Mouse (Mus musculus) spleen, postnatal 10 days (tissue): ENCODE results near the gene Fam169b.

Experiments used
- DNase-seq, 2 experiments: peaks; one replicate each; pipeline ENCODE4 v3.0.0; 2021 to 2022; ENCODE audit warnings: low spot score in 2 of 2

The Fam169b gene

DNA sequence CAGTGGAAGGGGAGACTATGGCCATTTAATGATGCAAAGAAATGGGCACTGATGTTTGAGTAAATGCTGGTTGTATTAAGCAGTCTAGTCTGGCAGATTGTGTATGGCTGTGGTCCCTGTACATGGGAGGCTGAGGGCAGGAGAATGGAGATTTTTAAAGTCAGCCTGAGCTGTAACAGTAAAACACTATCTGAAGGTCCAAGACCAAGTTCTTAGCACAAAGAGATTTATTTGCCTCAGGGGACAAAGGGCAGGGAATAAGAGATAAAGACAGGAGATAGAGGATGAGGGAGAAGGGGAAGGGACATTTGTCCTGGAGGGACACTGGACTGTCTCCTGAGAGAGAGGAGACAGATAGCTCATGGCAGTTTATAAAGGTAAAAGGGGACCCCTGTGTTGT lies at the start of gene Fam169b:
Gene Fam169b (plus strand): TSS at position 325 of the 400 bp plus-strand sequence.
- no peak for DNase-seq

DNA sequence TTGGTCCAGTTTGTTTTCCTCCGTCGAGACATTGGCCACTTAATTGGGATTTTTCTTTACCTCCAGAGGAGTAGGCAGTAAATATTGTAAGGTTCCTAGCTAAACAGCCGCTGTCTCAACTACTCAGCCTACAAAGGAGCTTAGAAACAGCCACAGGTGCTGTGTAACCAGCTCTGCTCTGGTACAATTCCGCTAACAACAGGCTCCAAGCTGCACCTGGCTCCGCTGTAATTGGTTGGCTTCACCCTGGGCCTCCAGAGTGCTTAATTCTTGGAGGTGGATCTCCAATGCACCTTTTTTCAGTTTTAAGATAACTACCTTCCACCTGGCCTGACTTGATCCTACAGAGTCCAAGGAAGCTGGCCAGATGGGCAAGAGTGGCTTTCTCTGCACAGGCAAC lies 49.6 kb upstream of the Fam169b start:
- no peak for DNase-seq

DNA sequence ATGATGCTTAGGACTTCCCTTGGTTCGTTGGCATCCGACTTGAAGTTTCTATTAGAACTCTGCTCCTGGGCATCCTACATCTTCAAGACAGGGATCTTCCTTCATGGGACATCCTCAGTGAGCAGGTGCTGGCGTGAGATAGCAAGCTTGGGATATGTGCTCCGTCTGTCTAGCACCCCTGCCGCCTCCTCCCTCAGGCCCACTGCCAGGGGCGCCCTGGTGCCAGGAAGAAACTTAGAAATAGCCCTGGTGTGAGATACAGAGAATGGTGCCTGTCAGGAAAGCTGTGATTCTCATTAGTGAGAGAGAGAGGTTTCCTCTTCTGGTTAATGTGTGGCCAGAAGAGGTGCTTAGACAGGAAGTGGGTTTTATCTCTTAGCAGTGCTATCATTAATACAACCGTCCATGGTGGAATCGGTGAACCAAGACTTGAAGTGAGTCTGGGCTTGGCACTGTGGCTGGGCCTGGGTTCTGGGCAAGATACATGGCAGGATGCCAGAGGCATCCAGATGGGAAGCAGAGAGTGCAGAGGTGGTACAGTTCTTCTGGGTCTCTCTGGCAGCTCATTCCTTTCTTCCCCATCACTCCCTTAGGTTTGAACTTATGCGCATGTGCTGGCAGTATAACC lies 48.1 kb upstream of the Fam169b start:
- DNase-seq, result no peak

DNA sequence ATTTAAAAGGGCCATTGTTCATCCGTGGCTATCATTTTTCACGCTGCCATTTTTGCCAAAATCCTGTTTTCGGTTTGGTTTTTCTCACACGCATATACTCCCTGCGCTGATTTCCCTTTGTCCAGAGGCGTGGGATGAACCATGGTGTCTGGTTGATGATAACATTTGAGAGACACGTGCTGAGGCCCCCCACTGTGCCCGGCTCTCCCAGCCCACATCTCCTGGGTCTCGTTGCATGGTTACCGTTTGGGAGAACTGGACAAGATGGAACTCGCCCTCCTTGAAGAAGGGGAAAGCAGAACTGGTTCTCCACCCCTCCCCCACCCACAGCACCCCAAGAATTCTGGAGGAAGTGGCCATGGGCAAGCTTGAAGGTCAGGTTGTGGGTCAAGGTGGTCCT lies 46.6 kb upstream of the Fam169b start:
- no peak for DNase-seq

DNA sequence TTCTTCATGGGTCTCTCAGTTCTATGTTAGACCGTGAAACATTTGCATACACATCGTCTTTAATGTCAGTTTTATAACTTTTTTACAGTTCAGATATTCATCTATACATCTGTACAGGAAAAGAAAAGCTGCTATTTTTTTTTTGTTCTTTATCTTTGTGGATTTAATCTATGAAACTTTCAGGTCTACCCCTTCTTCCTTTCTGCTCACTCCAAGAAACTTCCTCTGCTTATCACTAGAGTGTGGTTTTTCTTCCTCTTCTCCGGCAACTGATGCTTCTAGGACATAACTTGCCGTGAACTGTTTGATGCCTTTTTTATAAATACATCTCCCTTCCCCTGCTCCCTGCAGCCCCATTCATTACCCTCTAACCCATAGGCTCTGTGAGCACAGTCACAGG lies 46.0 kb upstream of the Fam169b start:
- no peak for DNase-seq

DNA sequence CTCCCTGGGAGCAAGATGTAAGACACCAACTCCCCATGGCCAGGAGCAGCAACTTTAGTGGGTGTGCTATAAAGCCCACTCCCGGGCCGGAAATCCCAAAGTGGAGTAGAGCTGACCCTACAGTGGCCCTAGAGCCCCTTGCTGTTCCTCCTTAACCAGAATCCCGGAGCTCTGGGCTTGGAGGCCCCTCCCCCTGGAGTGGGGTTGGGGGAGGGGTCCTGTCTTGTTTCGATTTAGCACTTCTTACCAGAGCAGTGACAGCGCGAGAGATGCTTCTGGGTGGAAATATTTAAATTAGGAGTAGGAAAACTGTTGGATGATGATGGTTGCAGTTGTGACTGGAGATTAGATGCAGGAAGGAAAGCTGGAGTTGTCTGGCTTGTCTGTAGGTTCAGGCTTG lies 45.1 kb upstream of the Fam169b start:
- no peak for DNase-seq

GRCm38 (mm10) chr7:68230831-68231230 lies 42.8 kb upstream of the Fam169b start:
- no peak for DNase-seq

DNA sequence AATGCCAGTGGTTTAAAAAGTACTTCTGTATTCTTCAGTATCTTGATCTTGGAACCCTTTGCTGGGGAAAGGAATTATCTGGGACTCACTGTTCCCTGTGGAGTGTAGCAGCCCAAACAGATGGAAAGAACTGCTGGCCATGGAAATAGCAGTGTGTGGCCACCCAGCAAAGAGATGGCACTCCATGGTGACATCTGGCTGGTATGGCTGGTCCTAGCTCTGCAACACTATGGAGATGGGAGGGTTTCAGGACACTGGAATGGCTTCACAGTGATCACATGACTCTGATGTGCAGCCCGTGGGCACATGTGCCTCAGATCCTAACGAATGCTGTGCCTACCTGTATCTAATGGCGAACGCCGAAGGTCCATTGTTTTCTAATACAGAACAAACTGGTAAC lies 41.1 kb upstream of the Fam169b start:
- no peak for DNase-seq

DNA sequence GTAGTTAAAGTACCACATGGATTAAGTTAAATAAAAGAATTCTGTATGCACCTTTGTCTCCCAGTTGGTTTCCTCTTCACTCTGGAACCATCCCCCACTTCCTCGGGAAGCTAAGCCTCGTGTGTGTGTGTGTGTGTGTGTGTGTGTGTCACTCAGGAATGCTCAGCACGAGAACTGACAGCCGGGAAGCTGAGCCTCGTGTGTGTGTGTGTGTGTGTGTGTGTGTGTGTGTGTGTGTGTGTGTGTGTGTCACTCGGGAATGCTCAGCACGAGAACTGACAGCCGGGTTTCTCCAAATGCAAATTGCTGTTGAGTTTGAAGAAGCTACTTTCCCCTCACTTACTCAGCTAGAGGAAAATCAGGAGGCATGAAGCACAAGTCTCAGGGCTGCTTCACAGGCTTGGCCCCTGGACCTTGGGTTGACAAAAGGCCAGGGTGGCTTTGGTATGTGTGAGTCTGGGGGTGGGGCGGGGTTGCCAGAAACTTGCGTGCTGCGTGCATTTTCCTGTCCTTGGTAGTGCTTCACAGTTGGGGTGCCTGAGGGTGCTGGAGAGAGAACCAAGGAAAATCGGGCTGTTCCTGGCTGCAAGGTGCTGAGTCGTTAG lies 39.9 kb upstream of the Fam169b start:
- no peak for DNase-seq

DNA sequence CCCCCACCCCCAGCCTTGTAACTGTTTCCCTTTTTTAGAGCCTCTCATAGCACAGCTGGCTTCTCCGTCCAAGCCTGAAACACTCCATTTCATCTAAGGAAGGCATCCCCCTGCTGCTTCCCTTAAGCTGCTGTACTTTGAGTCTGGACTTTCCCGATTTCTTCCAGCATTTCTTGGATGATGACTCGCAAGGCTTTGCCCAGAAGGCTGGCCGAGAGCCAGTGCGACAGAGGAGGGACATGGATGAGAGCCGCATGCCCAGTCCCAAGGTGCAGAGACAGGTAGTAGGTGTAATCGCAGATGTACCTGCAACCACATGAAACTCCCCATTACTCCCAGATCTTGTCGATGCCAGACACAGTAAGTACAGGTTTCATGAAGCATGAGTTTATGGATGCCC lies 36.8 kb upstream of the Fam169b start:
- no peak for DNase-seq

DNA sequence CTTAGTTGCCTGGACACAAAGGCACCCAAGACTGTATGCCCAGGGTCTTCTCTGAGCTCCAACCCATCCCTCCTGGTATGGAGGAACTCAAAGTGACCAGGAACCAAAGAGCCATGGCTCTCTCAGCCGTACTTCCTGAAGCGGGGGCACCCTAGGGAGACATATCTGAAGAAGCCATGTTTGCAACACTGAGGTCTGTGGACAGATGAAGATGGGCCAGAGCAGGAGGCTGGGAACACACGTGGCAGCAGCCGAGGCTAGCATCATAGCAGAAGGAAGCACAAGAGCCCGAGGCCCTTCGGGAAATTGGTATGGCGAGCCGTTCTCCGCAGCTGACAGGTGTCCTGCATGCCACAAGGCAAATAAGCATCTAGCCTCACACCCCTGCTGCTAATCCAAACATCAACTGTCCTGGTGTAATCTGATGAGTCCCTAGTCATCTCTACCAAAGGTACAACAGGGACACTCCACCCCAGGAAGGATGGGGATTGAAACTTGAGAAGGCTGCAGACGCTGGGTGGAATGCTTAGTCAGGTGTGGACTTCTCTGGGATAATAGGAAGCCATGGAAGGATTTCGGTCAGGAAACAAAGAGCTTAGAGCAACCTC lies 34.3 kb upstream of the Fam169b start:
- no peak for DNase-seq

- DNase-seq, result no peak
Observed at GRCm38 (mm10) chr7:68241205-68241604, 32.4 kb upstream of the Fam169b start.

GRCm38 (mm10) chr7:68245681-68246080 lies 28.0 kb upstream of the Fam169b start:
- DNase-seq, result no peak

DNA sequence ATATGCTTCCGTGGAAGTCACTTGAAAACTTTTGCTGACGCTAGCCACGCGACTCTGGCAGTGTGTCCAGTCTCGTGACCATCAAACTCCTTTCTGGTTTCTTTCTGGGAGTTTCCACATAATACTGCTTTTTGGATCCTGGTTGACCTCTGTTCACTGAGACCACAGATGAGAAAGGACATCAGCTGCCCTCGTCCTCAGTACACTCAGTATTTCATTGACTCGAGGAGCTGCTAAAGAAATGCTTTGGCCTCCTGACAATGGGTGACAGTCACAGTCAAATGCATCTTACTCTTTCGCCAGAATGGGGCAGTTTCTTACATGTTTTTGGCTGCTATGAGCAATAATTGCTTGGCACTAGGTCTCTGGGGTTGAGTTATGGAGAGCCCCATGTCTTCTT lies 27.4 kb upstream of the Fam169b start:
- DNase-seq, result no peak

- DNase-seq, result no peak
Observed at GRCm38 (mm10) chr7:68250411-68250810, 23.2 kb upstream of the Fam169b start.

DNA sequence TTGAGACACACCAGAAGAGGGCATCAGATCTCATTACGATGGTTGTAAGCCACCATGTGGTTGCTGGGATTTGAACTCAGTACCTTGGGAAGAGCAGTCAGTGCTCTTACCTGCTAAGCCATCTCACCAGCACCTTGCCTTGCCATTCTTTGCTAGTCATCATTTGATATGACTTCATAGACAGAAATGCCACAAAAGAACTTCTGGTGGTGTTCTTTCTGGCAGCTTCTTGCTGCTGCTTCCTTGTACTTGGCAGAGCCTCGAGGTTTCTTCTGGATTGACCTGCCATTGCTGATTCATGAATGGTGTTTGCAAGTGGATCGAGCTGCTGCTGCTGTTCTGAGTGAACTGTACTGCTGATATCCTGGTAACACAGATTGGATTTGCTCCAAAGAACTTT lies 22.7 kb upstream of the Fam169b start:
- DNase-seq, result no peak

DNA sequence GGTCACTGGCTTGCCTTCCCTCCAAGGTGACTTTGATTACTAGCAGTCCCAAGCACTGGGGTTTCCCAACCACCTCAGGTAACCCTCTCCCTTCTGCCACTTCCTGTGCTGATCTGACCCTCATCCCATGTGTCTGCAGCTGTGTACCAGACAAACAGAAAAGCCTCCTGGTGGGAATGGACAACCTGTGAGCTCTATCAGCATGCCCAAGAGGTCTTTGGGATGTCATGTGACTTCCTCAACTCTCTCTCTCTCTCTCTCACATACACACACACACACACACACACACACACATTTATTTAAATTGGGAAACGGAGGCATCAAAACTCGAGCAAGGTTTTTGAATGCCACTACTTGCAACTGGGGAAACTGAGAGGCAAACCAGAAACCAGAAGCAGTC lies 15.9 kb upstream of the Fam169b start:
- no peak for DNase-seq

- no peak for DNase-seq
Observed at GRCm38 (mm10) chr7:68258326-68259150, 15.1 kb upstream of the Fam169b start.

GRCm38 (mm10) chr7:68259523-68260081 lies 14.0 kb upstream of the Fam169b start:
- DNase-seq, result no peak

GRCm38 (mm10) chr7:68262612-68263200 lies 10.9 kb upstream of the Fam169b start:
- DNase-seq, result no peak

- no peak for DNase-seq
Observed at GRCm38 (mm10) chr7:68263346-68264027, 10.2 kb upstream of the Fam169b start.
